Mouse (Mus musculus): ENCODE measurements around the gene Glb1. TPM values are rescaled to one million over a fixed set of nuclear protein-coding genes. Genes with fewer than 3 reads are reported as not detected.

Gene Glb1
- polyA plus RNA-seq, 1 experiment, result 59.5 TPM

DNA sequence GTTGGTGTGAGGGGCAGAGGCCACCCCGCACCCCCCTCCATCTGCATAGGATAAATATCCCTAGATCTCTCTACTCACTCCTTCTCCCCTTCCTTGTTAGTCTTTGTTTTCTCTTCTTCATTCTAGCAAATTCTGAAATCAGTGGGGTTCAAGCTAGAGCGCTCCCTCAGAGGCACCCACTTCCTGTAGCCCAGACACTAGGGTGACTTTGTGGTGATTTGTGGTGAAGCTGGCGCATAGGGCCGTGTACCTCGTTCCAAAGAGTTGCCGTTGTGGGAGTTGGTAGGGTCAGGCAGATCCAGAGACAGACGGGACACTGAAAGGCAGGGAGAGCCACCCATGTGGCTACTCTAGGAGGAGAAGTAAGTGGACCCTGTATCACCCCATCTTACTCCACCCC is 61.7 kb downstream of the Glb1 start:
- no peak overlapping the region for H3K4me3 ChIP-seq (ENCODE audit: control insufficient read depth, insufficient read depth, low read length)
- TF ChIP-seq POLR2A (IDR thresholded peaks at IDR 0.05; ENCODE audit: control insufficient read depth, extremely low read depth, insufficient read depth, low read length, poor library complexity) (no peak), CTCF (IDR thresholded peaks at IDR 0.05; ENCODE audit: borderline replicate concordance, control insufficient read depth, extremely low read depth, insufficient read depth, low read length, poor library complexity) (no peak)
- H3K4me1 ChIP-seq (replicated peaks; ENCODE audit: control insufficient read depth, insufficient read depth, low read length), result peaks cover 13% of the 10 kb centered on the region
- DNase-seq, result peak; percentile 28
- H3K27me3 ChIP-seq (ENCODE audit: control insufficient read depth, insufficient read depth, low read length), result no peaks in the 10 kb centered on the region
- H3K36me3 ChIP-seq (ENCODE audit: control insufficient read depth, insufficient read depth, low read length), result peaks cover 9% of the 10 kb centered on the region
- no peak overlapping the region for H3K27ac ChIP-seq (ENCODE audit: control insufficient read depth, insufficient read depth, low read length)
- WGBS, result 19% methylated on average over 7 of the region's 7 CpGs

- DNase-seq, result no peak
- peaks cover 10% of the 10 kb centered on the region for H3K4me1 ChIP-seq (replicated peaks; ENCODE audit: control insufficient read depth, insufficient read depth, low read length)
- 91% methylated on average over 6 of the region's 6 CpGs for WGBS
- no peaks in the 10 kb centered on the region for H3K27me3 ChIP-seq (ENCODE audit: control insufficient read depth, insufficient read depth, low read length)
- H3K36me3 ChIP-seq (ENCODE audit: control insufficient read depth, insufficient read depth, low read length), result peaks cover 4% of the 10 kb centered on the region; the same call in 1 of the 2 replicates
- no peak overlapping the region for H3K27ac ChIP-seq (ENCODE audit: control insufficient read depth, insufficient read depth, low read length)
- TF ChIP-seq CTCF (IDR thresholded peaks at IDR 0.05; ENCODE audit: borderline replicate concordance, control insufficient read depth, extremely low read depth, insufficient read depth, low read length, poor library complexity) (no peak), POLR2A (IDR thresholded peaks at IDR 0.05; ENCODE audit: control insufficient read depth, extremely low read depth, insufficient read depth, low read length, poor library complexity) (no peak)
- H3K4me3 ChIP-seq (ENCODE audit: control insufficient read depth, insufficient read depth, low read length), result no peak overlapping the region
These were observed 64.6 kb downstream of the Glb1 start for GRCm38 (mm10) chr9:114465442-114465841.

DNA sequence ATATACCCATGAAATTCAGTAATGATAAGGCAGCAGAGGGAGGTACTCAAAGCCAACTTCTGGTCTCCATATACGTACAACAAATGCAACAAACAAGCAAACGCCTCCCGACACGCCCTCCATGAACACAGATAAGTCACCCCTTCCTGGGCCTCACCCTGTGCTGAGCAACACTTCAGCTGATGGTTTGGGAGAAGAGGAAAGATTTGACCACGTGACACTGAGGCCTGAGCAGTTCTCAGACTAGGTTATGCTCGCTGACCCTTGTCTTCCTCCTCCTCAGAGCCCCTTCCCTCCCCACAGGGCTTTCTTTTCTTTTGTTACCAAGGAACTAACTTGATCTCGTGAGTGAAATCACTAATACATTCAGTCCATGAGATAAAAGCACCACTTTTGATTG is 66.0 kb downstream of the Glb1 start:
- peaks cover 4% of the 10 kb centered on the region; the same call in 1 of the 2 replicates for H3K36me3 ChIP-seq (ENCODE audit: control insufficient read depth, insufficient read depth, low read length)
- H3K4me3 ChIP-seq (ENCODE audit: control insufficient read depth, insufficient read depth, low read length), result no peak overlapping the region
- no peak for DNase-seq
- H3K27ac ChIP-seq (ENCODE audit: control insufficient read depth, insufficient read depth, low read length), result no peak overlapping the region
- peaks cover 10% of the 10 kb centered on the region for H3K4me1 ChIP-seq (replicated peaks; ENCODE audit: control insufficient read depth, insufficient read depth, low read length)
- no peaks in the 10 kb centered on the region for H3K27me3 ChIP-seq (ENCODE audit: control insufficient read depth, insufficient read depth, low read length)
- TF ChIP-seq CTCF (IDR thresholded peaks at IDR 0.05; ENCODE audit: borderline replicate concordance, control insufficient read depth, extremely low read depth, insufficient read depth, low read length, poor library complexity), result no peak
- no peak for TF ChIP-seq POLR2A (IDR thresholded peaks at IDR 0.05; ENCODE audit: control insufficient read depth, extremely low read depth, insufficient read depth, low read length, poor library complexity)
- 93% methylated on average over 7 of the region's 7 CpGs for WGBS

GRCm38 (mm10) chr9:114468217-114468616 is 67.3 kb downstream of the Glb1 start:
- no peak for TF ChIP-seq CTCF (IDR thresholded peaks at IDR 0.05; ENCODE audit: borderline replicate concordance, control insufficient read depth, extremely low read depth, insufficient read depth, low read length, poor library complexity)
- no peak for TF ChIP-seq POLR2A (IDR thresholded peaks at IDR 0.05; ENCODE audit: control insufficient read depth, extremely low read depth, insufficient read depth, low read length, poor library complexity)
- Histone ChIP-seq H3K27ac (ENCODE audit: control insufficient read depth, insufficient read depth, low read length) (no peak overlapping the region), H3K36me3 (ENCODE audit: control insufficient read depth, insufficient read depth, low read length) (peaks cover 4% of the 10 kb centered on the region; the same call in 1 of the 2 replicates), H3K4me3 (ENCODE audit: control insufficient read depth, insufficient read depth, low read length) (no peak overlapping the region), H3K27me3 (ENCODE audit: control insufficient read depth, insufficient read depth, low read length) (no peaks in the 10 kb centered on the region), H3K4me1 (replicated peaks; ENCODE audit: control insufficient read depth, insufficient read depth, low read length) (no peaks in the 10 kb centered on the region)
- no peak for DNase-seq
- 95% methylated on average over 5 of the region's 5 CpGs for WGBS

- H3K4me3 ChIP-seq (ENCODE audit: control insufficient read depth, insufficient read depth, low read length), result no peak overlapping the region
- no peaks in the 10 kb centered on the region for H3K4me1 ChIP-seq (replicated peaks; ENCODE audit: control insufficient read depth, insufficient read depth, low read length)
- WGBS, result 98% methylated on average over 4 of the region's 4 CpGs
These were observed 67.8 kb downstream of the Glb1 start for GRCm38 (mm10) chr9:114468701-114469100.

DNA sequence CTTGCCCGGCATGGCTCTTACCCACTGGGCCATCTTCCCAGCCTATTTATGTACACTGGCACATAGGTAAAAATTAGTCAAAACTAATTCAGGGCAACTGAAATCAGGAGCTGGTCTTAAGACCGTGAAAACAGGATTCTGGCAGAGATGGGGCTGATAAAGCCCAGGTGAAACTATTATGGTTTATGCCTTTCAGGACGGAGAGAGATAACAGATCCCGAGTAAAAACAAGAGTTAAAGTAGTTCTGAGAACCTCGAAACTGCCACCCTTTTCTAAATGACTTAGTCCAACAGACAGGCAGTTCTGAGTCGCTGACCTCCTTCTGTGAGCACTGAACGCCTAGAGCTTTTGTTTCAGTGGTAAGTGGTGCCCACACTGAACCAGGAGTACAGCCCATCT is 71.0 kb downstream of the Glb1 start:
- TF ChIP-seq CTCF (IDR thresholded peaks at IDR 0.05; ENCODE audit: borderline replicate concordance, control insufficient read depth, extremely low read depth, insufficient read depth, low read length, poor library complexity) (no peak), POLR2A (IDR thresholded peaks at IDR 0.05; ENCODE audit: control insufficient read depth, extremely low read depth, insufficient read depth, low read length, poor library complexity) (no peak)
- H3K27me3 ChIP-seq (ENCODE audit: control insufficient read depth, insufficient read depth, low read length), result no peaks in the 10 kb centered on the region
- no peak for DNase-seq
- H3K4me3 ChIP-seq (ENCODE audit: control insufficient read depth, insufficient read depth, low read length), result no peak overlapping the region
- H3K36me3 ChIP-seq (ENCODE audit: control insufficient read depth, insufficient read depth, low read length), result no peaks in the 10 kb centered on the region
- H3K4me1 ChIP-seq (replicated peaks; ENCODE audit: control insufficient read depth, insufficient read depth, low read length), result 0 out of 2 replicates have a peak, but pooled peaks cover 2% of the 10 kb centered on the region
- H3K27ac ChIP-seq (ENCODE audit: control insufficient read depth, insufficient read depth, low read length), result no peak overlapping the region
- WGBS, result 86% methylated on average over 7 of the region's 7 CpGs

More at GRCm38 (mm10) chr9:114468701-114469100, 67.8 kb downstream of the Glb1 start:
- Histone ChIP-seq H3K36me3 (ENCODE audit: control insufficient read depth, insufficient read depth, low read length) (peaks cover 4% of the 10 kb centered on the region; the same call in 1 of the 2 replicates), H3K27ac (ENCODE audit: control insufficient read depth, insufficient read depth, low read length) (no peak overlapping the region), H3K27me3 (ENCODE audit: control insufficient read depth, insufficient read depth, low read length) (no peaks in the 10 kb centered on the region)
- no peak for DNase-seq
- no peak for TF ChIP-seq CTCF (IDR thresholded peaks at IDR 0.05; ENCODE audit: borderline replicate concordance, control insufficient read depth, extremely low read depth, insufficient read depth, low read length, poor library complexity)
- no peak for TF ChIP-seq POLR2A (IDR thresholded peaks at IDR 0.05; ENCODE audit: control insufficient read depth, extremely low read depth, insufficient read depth, low read length, poor library complexity)

- 94% methylated on average over 9 of the region's 9 CpGs for WGBS
- H3K27ac ChIP-seq (ENCODE audit: control insufficient read depth, insufficient read depth, low read length), result no peak overlapping the region
- TF ChIP-seq POLR2A (IDR thresholded peaks at IDR 0.05; ENCODE audit: control insufficient read depth, extremely low read depth, insufficient read depth, low read length, poor library complexity) (no peak), CTCF (IDR thresholded peaks at IDR 0.05; ENCODE audit: borderline replicate concordance, control insufficient read depth, extremely low read depth, insufficient read depth, low read length, poor library complexity) (no peak)
These were observed 76.1 kb downstream of the Glb1 start for GRCm38 (mm10) chr9:114477019-114477418.

More at GRCm38 (mm10) chr9:114477019-114477418, 76.1 kb downstream of the Glb1 start:
- no peaks in the 10 kb centered on the region for H3K36me3 ChIP-seq (ENCODE audit: control insufficient read depth, insufficient read depth, low read length)
- H3K4me3 ChIP-seq (ENCODE audit: control insufficient read depth, insufficient read depth, low read length), result no peak overlapping the region
- no peaks in the 10 kb centered on the region for H3K27me3 ChIP-seq (ENCODE audit: control insufficient read depth, insufficient read depth, low read length)
- no peak for DNase-seq
- peaks cover 8% of the 10 kb centered on the region for H3K4me1 ChIP-seq (replicated peaks; ENCODE audit: control insufficient read depth, insufficient read depth, low read length)
